Mouse (Mus musculus): ENCODE measurements around the gene Fam98b.

The Fam98b gene

DNA sequence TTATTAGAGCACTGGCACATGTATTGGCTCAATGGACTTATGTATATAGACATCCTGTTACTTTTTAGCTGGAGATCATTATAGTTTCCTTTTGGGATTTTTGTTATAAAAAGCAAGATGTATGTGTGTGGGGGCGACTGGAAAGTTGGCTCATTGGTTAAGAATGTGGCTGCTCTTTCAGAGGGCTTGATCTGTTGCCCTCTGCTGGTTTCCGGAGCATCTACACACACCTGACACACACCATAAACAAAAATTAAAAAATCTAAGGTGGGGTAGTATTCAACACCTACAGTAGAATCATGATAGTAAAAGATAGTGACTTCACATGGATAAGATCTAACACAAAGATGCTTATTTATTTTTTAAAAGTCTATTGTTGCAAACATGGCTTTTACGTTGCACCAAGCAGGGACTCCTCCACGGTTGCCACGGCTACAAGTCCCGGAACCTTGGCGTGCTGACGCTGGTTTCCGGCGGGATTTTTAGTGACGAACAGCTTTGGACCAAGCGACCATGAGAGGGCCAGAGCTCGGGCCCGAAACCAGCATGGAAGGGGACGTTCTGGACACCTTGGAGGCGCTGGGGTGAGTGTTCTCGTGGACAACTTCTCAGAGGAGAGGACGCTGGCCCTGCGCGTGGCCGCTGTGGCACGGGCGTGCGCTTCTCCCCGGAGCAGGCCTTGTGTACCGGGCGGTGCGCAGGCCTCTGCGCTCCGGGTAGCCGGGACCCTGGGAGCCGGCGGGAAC lies at the start of gene Fam98b:
Gene Fam98b (plus strand): TSS at position 485 of the 746 bp plus-strand sequence.
- DNase-seq (ENCODE audit: low spot score in 2 of 2), result peak; percentile 74 to 81

DNA sequence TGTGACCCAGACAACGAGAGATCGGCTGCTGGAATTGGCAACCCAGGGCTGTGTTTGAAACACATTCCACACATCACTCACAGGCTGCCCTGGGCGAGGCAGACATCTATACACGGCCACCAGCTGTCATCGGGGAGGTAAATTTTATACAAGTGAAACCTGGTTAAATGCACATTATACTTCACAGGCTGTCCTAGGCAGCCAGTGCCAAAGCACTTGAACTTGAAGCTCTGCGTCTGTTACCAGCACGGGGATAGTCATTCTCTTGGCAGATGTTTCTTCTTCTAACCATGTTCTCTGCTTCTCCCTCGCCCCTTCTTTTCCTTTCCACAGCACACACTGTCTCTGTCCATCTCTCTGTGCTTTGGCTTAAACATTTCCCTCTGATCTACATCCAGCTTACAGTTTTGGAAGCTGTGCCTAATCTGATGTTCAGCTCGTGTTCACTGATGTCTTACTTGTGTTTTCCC lies 48.6 kb upstream of the Fam98b start:
- DNase-seq (ENCODE audit: low spot score in 2 of 2), result no peak

DNA sequence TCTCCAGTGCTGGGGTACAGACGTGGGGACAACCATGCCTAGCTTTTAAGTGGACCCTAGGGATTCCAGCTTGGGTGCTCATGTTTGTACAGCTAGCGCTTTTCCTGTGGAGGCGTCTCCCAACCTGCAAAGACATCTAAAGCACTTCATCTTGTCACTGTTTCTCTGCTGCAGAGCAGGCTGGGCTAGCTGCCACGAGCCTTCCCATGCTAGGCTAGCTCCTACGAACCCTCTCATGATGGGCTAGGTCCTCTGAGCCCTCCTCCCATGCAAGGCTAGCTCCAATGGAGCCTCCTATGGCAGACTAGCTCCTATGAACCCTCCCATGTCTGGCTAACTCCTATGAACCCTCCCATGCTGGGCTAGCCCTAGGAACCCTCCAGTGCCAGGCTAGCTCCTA lies 46.2 kb upstream of the Fam98b start:
- no peak for DNase-seq (ENCODE audit: low spot score in 2 of 2)

DNA sequence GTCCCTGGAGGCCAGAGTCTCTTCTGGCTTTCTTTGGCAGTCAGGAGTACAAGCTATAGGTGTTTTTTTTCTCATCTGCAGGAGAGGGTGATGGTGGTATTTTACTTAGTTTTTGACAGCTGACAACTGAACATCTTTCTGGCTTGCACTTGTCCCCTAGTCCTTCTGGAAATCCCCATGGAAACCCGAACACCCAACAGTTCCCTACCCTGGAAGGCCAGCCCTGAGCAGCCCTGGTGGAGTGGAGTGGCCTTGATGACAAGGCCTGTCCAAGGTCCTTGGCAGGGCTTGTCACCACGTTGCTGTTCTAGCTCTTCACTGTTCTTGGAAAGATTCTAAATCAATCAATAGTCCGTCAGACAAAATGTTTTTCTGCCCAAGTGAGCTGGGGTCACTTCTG lies 45.0 kb upstream of the Fam98b start:
- DNase-seq (ENCODE audit: low spot score in 2 of 2), result no peak

DNA sequence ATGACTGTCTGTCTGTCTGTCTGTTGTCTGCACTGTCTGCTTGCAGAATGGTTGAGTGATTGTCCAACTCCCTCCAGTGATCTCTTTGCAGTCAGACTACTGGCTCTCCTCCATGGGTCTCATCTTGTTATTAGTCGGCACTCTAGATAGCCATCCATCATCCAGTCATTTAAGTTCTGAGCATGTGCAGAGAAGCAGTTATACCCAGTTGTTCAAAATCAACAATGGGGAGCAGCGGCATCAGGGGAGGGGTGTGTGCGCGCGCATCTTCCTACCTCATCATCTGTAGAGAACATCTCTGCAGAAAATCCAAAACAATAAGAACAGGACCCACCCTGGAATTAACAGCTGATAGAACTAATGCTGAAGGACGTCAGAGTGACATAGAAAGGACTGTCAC lies 44.5 kb upstream of the Fam98b start:
- DNase-seq (ENCODE audit: low spot score in 2 of 2), result no peak

DNA sequence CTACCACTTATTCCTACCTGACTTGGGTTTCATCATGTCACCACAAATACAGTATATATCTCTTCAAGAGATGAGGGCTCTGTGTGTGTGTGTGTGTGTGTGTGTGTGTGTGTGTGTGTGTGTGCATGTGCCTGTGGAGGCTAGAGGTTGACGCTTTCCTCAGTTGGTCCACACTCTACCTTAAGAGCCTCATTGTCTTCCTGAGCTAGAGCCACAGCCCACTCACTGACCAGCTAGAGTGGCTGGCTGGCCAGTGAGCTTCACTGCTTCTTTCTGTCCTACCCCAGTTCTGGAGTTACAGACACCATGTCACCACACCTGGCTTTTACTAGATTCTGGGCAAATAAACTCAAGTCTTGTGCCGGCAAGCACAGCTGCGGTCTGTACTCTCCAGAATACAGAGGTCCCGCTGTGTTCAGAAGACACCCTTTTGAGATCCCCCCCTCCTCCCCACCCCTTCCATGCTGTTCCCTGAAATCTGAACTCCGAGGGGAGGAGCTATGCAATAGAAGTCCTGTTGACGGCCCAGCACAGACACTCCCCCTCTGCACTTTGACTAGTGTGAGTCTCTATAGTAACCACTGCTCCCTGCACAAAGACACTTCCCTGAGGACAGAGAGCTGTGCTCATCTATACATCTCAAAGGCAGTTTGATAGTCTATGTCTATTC lies 39.0 kb upstream of the Fam98b start:
- DNase-seq (ENCODE audit: low spot score in 2 of 2), result no peak

DNA sequence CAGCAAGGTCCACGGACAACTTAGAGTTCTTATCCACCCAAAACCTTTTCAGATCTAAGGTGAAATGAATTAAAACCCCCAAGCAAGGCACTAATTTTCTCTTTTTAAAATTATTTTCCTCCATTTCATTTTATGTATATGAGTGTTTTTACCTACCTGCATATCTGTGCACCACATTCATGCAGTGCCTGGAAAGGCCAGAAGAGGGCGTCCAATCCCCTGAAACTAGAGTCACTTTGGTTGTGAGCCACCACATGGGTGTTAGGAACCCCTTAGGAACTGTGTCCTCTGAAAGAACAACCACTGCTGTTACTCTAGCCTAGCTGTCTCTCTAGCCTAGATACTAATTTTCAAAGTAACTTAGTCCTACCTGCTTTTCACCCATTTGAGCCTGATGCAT lies 33.4 kb upstream of the Fam98b start:
- no peak for DNase-seq (ENCODE audit: low spot score in 2 of 2)

DNA sequence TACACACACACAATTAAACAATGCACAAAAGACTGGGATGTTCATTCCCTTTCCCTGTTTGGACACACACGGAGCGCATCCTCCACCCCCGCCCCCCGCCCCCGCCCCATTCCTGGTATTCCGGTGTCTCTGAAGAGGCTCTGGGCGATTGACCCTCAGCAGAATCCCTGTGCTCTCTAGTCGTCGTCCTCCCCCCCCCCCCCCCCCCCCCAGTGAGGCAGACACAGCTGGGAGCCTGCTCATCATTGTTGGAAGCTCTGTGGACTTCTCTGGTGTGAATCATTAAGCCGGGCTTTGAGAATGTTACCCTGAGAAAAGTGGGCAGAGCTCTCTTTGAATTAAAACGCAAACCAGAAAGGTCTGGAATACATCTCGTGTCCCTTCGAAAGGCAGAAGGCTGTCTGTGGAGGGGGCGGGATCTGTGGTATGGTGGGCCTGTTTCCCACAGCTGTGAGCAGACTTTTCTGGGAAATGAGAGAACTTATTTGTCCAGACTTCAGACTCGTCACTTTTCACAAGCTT lies 31.8 kb upstream of the Fam98b start:
- DNase-seq (ENCODE audit: low spot score in 2 of 2), result no peak

DNA sequence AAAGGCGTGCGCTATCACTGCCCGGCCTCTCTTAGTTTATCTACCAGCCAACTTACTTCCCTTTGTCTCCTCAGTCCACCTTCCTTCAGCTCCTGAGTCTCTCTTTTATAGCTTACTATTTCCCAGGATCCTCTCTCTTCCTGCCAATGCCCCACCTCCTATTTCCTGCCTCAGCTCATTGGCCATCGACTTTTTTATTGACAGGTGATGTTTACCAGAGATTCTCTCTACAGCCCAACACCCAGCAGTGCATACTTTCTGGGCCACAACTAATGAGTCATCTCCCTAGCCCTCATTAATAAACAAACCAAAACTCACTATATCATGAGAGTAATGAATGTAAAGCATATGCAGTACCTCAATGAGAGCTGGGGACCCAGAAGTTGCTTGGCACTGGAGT lies 30.0 kb upstream of the Fam98b start:
- DNase-seq (ENCODE audit: low spot score in 2 of 2), result no peak

DNA sequence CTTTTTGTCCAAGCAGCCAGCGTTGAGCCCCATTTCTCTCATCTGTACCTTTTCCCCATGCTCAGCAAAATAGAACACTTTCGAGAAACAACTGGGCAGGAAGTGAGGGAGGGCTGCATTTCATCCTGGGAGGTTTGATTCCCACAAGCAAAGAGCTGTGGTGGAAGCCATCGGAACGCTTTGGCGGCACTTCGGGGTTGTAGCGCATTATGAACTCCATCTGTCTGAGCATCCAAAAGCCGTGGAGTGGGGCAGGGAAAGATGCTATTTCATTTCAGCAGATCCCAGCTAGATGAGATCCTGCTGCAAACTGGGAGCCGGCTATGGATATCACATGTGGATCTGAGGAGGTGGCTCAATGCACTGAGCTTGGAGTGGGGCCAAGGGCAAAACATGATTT lies 26.9 kb upstream of the Fam98b start:
- no peak for DNase-seq (ENCODE audit: low spot score in 2 of 2)

DNA sequence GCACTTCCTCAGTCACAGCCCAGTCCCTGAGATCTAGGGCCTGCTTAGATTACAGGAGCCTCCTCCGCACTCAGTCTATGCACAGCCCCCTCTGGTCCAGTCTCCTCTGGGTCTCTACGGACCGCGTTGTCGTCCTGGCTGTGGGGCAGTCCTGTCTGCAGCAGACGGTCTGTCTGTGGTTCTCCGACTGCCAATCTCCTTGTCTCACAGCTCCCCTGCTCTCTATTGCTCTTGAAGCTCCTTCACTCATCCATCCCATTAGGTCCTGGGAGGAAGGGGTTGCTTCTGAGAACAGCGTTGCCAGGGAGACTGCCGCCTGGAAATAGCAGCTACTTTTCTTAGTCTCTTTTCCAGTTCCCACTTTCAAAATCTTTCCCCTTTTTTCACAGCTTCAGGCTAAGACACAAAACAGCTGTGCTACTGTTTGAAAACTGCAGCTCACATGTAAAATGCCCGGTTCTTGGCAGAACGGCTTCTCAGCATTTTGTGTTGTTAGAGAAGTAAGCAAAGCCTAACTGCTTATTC lies 20.9 kb upstream of the Fam98b start:
- DNase-seq (ENCODE audit: low spot score in 2 of 2), result no peak

DNA sequence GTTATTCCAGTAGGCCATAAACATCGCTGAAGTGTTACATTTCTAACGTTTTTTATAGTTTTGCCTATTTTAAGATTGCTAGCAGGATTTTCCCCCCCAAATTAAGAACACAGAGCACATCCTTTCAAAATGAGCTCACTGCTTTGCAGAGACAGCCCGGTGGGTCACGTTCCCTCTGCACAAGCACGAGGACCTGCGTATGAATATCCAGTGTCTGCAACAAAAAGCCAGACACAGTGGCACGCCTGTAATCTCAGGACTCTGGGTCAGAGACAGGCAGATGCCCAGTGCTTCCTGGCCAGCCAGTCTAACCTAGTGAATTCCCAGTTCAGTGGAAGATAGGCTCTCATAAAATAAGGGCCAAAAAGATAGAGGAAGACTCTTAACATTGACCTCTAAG lies 19.3 kb upstream of the Fam98b start:
- no peak for DNase-seq (ENCODE audit: low spot score in 2 of 2)

DNA sequence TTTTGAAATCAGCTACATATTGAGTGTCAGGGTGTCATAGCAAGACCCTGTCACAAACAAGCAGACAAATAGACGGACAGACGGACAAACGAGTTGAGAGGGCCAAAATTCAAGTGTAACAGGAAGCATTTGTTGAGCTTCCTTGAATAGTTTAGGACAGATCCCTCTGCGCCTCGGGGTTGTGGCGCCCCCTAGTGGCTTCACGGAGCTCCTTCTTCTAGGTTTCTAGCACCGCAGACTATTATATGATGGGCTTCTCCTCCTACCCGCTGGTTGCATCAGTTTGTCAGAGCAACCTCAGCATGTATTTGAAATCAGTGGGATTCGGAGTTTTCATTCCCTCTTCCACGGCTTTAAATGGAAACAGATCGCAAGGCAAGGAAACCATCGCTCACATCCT lies 18.3 kb upstream of the Fam98b start:
- DNase-seq (ENCODE audit: low spot score in 2 of 2), result peak; percentile 45 to 60

DNA sequence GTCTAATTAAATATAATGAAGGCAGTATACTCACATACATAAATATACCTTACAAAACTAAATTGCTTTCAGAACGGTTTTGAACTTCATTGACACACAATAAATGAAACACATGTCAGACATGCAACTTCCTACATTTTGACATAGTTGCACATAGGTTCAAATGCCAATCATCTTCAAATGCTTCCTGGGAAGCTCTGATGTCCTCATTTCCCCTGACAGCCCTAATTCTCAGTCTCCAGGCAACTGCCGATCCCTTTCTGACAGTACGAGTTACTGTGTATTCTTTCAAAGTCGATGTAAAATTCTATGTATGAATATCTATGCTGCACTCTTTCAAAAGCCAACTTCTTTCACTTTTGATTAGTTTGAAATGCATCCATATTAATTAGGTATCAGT lies 7.6 kb upstream of the Fam98b start:
- DNase-seq (ENCODE audit: low spot score in 2 of 2), result no peak

DNA sequence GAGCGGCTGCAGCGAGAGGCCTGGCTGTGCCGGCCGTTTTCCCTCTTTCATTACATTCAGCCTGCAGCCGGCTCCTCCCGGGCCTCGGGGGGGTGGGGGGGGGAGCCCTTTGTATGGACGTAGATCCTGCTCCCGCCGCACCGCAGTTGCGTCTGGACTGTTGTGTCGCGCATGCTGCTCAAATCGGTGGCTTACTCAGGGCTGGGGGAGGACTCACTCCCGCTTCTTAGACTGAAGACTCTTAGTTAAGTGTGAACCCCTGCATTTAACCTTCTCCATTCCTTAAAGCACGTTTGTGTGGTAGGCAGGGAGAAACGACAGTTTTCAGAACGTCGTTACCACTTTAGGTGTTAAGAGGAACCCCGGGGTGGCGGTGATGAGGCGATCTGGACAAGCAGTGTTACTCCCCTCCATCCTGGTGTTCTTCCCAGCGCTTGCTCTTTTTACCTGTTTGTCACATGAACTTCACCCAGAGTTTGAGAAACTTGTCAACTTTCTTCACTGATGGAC lies 517 bp downstream of the Fam98b start:
- DNase-seq (ENCODE audit: low spot score in 2 of 2), result no peak

DNA sequence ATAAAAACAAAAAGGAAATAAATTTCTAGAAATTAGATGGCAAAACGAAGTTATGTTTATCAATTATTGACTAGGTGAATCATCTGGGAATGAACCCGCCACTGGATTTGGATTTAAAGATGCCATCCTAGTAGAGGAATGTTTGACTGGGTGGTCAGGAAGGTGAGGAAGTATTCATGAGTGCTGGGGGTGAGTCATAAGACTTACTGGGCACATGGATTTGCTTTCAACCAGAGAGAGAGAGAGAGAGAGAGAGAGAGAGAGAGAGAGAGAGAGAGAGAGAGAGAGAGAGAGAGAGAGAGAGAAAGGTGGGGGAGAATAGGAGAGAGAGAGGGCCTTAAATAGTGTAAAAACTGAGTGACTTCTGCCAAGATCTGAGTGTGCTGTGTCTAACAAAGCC lies 5.9 kb downstream of the Fam98b start:
- DNase-seq (ENCODE audit: low spot score in 2 of 2), result no peak

DNA sequence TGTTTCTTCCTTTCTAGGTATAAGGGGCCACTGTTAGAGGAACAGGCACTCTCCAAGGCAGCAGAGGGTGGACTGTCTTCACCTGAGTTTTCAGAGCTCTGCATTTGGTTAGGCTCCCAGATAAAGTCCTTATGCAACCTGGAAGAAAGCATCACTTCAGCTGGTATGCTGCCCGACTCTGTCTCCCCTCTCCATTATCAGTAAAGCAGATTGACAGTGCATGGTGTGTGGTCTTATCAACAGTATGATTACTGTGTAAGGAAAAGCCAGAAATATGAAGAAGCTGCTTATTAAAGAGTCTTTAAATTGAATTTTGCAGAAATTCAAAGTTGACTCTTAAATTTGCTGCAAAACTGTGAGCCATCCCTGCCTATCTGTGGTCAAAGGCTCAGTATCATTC lies 8.1 kb downstream of the Fam98b start:
- DNase-seq (ENCODE audit: low spot score in 2 of 2), result no peak

DNA sequence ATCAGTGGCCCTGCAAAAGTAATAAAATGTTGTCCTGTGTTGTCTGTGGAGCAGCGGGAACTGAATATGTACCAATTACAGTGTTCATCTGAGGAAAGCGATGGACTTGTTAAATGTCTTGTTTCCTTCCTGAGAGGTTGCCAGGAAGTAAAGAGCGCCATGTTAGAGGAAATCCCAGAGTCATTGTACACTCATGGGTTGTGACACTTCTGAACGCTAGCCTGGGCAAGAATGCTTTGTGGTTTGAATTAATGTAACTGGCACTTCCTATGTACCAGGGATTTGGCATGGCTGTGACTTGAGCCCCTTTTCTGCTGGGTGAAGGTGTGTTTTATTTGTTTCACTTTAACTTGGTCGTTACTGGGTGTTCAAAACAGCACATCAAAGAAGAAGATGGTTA lies 12.6 kb downstream of the Fam98b start:
- no peak for DNase-seq (ENCODE audit: low spot score in 2 of 2)

DNA sequence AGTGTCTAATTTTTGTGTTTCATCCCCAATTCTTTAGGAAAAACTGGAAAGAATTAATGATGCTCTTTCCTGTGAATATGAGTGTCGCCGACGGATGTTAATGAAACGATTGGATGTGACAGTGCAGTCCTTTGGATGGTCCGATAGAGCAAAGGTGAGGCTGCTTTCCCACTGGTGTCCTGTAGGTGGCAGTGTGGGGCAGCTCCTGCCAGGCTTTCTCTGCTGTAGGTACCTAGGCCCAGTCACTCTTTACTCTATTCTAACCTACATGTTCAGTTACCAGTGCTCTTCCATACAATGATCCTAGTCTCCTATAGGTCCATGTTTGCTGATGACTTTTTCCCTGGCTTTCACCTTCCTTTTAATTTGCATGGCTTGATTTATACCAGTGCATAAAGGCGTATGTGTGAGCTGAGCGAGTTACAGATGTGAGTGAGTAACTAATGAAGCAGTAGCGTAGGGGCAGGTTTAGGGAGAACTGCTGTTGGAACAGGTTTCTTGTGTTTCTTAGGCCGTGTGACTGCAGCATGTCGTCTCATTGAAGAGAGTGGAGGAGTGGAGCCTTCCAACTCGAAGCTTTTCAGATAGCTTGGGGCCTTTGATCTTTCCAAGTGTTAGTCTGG lies 14.4 kb downstream of the Fam98b start:
- peak; percentile 51 to 67 for DNase-seq (ENCODE audit: low spot score in 2 of 2)

DNA sequence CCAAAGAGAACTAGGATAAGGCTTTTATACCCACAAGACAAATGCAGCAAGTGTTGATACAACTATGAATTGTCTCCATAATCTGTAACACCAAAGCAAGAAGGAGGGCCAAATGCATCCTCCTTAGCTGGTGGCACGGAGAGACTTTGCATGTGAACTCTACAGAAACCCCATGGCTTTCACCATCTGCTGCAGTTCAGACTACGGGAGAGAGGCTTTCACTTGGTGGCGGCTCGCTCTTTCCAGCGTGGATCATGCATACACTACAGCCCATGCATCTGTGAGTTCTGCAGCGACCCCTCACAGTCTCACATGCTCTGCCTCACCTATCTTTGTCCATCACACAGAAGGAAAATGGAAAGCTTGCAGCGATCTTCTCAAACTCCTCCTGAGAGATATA lies 38.8 kb downstream of the Fam98b start:
- DNase-seq (ENCODE audit: low spot score in 2 of 2), result no peak

DNA sequence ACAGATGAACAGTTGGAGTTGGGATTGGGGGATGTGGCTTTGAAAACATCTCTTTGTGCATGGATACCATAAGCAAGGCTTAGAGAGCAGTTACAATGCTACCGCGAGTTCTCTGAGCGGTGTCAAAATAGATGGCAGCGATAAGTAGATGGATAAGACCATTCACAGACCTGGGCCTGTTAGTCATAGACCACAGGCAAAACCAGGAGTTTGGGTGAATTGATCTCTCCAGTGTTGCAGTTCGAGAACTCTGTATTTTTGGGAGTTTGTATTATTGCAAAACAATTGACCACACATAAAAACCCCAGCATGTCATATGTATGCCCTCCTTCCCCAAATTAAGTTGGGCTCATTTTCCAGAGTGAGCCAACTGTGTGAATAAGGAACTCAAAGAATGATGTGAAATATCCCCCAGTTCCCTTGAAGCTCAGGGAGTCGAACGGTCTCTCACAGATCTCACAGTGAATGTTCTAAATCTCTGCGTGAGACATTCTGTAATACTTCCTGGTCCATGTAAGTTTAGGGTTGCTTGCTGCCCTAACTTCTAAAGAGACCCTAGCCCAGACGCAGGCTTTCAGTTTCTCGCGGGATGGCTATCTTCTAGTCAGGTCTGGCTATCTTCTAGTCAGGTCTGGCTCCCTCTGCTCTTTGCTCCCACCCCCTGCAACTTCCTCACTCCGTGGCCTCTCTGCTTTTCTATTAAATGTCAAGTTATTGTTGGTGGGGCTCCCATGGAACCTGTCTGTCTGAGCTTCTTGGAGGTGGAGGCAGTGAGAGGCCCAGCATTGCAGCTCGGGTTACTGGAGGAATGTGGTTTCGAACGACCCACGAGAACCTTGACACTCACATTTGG lies 50.3 kb downstream of the Fam98b start:
- DNase-seq (ENCODE audit: low spot score in 2 of 2), result no peak

Data from spleen, postnatal 14 days (tissue).